Mouse (Mus musculus) cerebellum, postnatal 25 days (tissue): ENCODE measurements around the gene Myl12a.

Source experiments
- DNase-seq, 2 experiments: peaks; one replicate each; pipeline ENCODE4 v3.0.0; 2021; ENCODE audit warnings: mixed read lengths in 2 of 2

The Myl12a gene

GRCm38 (mm10) chr17:71009751-71010150 is 7.1 kb upstream of the Myl12a start:
- no peak for DNase-seq

GRCm38 (mm10) chr17:71008676-71009075 is 6.0 kb upstream of the Myl12a start:
- no peak for DNase-seq

- no peak for DNase-seq
Measured at GRCm38 (mm10) chr17:71006976-71007375, 4.3 kb upstream of the Myl12a start.

GRCm38 (mm10) chr17:71004186-71004960 is 1.7 kb upstream of the Myl12a start:
- DNase-seq = no peak

GRCm38 (mm10) chr17:71003721-71004120 is 1.0 kb upstream of the Myl12a start:
- DNase-seq = no peak

- DNase-seq = no peak
Measured at GRCm38 (mm10) chr17:71003112-71003511, 434 bp upstream of the Myl12a start.

GRCm38 (mm10) chr17:71002081-71002743 is 466 bp downstream of the Myl12a start, which contains the start of gene Myom1:
Gene Myom1 (plus strand): TSS chr17:71002633.
- peak; percentile 95 to 97 for DNase-seq

GRCm38 (mm10) chr17:71001699-71002080 is 988 bp downstream of the Myl12a start:
- DNase-seq = no peak

- DNase-seq = no peak
Measured at GRCm38 (mm10) chr17:71001067-71001466, 1.6 kb downstream of the Myl12a start.

GRCm38 (mm10) chr17:71000255-71000654 is 2.4 kb downstream of the Myl12a start:
- no peak for DNase-seq

- DNase-seq = no peak
Measured at GRCm38 (mm10) chr17:70999187-70999586, 3.5 kb downstream of the Myl12a start.

- no peak for DNase-seq
Measured at GRCm38 (mm10) chr17:70998400-70998975, 4.2 kb downstream of the Myl12a start.

GRCm38 (mm10) chr17:70997836-70998235 is 4.8 kb downstream of the Myl12a start:
- DNase-seq = no peak

GRCm38 (mm10) chr17:70995551-70995950 is 7.1 kb downstream of the Myl12a start:
- DNase-seq = no peak

- no peak for DNase-seq
Measured at GRCm38 (mm10) chr17:70994671-70995070, 8.0 kb downstream of the Myl12a start.

- DNase-seq = no peak
Measured at GRCm38 (mm10) chr17:70993385-70993807, 9.3 kb downstream of the Myl12a start.

- no peak for DNase-seq
Measured at GRCm38 (mm10) chr17:70992662-70993061, 10.0 kb downstream of the Myl12a start.

GRCm38 (mm10) chr17:70991706-70992625 is 10.7 kb downstream of the Myl12a start:
- peak in 1 of 2 experiments; percentile 37 for DNase-seq

GRCm38 (mm10) chr17:70990403-70991303 is 12.0 kb downstream of the Myl12a start:
- peak; percentile 89 to 93 for DNase-seq

- DNase-seq = no peak
Measured at GRCm38 (mm10) chr17:70989991-70990390, 12.7 kb downstream of the Myl12a start.

GRCm38 (mm10) chr17:70989430-70989829 is 13.2 kb downstream of the Myl12a start:
- DNase-seq = no peak

GRCm38 (mm10) chr17:70988337-70988767 is 14.3 kb downstream of the Myl12a start:
- no peak for DNase-seq
